Mouse (Mus musculus) heart, postnatal 0 days (tissue): ENCODE data around the gene Jdp2.

Source experiments
- CTCF ChIP-seq: IDR thresholded peaks from 2 replicates; pipeline ENCODE4 v1.5.1; 2016; ENCODE audit warnings: antibody characterized with exemption, control low read depth, low read depth
- EP300 ChIP-seq: IDR thresholded peaks from 2 replicates; pipeline ENCODE4 v1.6.1; 2016; ENCODE audit warnings: antibody characterized with exemption, low read depth

- TF ChIP-seq CTCF = peak; percentile 6; the same call in 1 of the 2 replicates
- TF ChIP-seq EP300 = no peak
Measured at GRCm38 (mm10) chr12:85598611-85599477, at the start of gene Jdp2.
